Mouse (Mus musculus) G1E (cell line): ENCODE data around the gene Pik3r1.

ENCODE experiments used
- CTCF ChIP-seq: IDR thresholded peaks from 2 replicates; pipeline ENCODE4 v1.5.1; 2012; ENCODE audit warnings: low read depth, low read length, inconsistent platforms, mixed read lengths
- GATA1 ChIP-seq: IDR thresholded peaks from 2 replicates; pipeline ENCODE4 v1.6.1; 2012; ENCODE audit warnings: borderline replicate concordance, low read length, inconsistent platforms, mixed read lengths
- POLR2AphosphoS5 ChIP-seq: IDR thresholded peaks from 2 replicates; pipeline ENCODE4 v1.6.1; 2012; ENCODE audit warnings: low read depth, low read length, inconsistent platforms; ENCODE audit not compliant: insufficient replicate concordance
- TAL1 ChIP-seq: conservative IDR thresholded peaks from 2 replicates; pipeline ENCODE4 v1.6.1; 2012; ENCODE audit warnings: low read depth, low read length, inconsistent platforms, mixed read lengths

GRCm38 (mm10) chr13:101691669-101692068, 76.3 kb downstream of the Pik3r1 start:
- TF ChIP-seq TAL1 (no peak), CTCF (no peak), POLR2AphosphoS5 (no peak), GATA1 (no peak)
